Mouse (Mus musculus) ZHBTc4 (cell line): Measurements from ENCODE around the gene Rpp25.

ENCODE experiments used
- DNase-seq: peaks from one replicate; pipeline ENCODE4 v3.0.0-alpha.2; 2011; ENCODE audit warnings: low read depth, low spot score

Gene Rpp25

DNA sequence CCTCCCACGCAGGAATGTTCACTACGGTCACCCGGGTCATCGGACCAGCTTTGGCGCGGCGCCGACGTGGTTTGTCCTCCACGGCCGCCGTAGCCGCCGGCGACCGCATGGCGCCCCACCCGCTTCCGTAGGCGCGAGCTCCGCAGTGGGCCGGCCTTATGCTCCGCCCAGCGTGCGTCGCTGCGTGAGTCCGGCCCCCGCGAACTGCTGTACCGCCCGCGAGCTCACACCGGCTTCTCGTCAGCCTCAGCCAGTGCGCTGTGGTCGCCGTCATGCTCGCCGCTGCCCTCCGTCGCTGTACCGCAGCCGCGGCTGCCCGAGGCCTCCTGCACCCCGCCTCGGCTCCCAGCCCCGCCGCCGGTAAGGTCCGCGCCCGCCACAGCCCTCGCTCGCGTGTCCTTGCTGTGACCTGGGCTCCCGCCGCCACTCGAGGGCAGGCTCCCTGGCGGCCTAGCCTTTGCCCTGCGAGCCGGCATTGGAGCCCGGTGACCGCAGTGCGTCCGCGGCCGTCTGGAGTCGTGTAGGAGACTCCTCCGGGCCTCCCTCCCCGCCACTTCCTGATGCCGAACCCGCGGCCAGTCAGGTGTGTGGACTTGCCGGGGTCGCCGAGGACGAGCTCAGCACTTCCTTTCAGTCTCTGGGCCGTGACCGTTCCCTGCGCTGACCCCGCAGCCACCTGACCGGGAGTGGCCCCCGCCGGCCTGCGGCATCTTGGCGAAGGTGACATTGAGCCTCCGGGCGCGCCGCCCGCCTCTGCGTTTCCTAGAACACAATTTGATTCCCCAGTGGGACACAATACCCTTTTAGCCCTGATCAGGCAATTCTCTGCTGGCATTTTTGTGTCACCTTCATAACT is 17.5 kb downstream of the Rpp25 start, which contains the start of gene Cox5a:
Cox5a (plus strand) TSS at position 219 of the 856 bp plus-strand sequence.
- DNase-seq, result peak; percentile 97

DNA sequence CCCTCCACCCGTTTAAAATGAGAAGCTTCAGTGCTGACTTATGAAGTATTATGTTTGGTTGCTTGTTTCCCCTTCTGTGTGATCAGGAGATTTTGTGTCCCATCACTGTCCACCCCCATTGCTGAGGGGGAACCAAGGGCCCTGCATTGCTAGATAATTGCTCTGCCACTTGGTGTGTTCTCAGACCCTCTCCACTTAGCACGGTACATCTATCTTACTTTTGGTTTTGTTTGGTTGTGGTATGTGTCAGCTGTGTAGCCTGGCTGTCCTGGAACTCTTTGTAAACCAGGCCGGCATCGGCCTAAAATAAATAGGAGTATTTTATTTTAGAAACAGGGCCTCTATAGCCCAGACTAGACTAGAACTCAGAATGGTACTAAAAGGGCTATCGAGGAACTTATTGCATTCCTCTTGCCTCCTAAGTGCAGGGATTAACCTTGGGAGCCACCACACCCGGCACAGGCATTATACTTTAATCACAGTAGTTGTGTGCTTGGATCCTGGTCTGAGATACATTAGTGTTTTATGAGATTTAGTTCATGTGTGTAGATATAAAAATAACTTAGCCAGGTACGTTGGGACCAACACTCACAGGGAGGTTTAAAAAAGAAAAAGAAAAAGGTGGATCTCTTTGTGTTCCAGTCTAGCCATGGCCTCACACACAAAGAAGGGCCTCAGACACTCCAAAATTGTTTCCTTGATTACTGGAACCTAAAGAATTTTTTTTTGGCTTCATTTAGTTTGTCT is 18.5 kb downstream of the Rpp25 start:
- DNase-seq, result peak; percentile 49

DNA sequence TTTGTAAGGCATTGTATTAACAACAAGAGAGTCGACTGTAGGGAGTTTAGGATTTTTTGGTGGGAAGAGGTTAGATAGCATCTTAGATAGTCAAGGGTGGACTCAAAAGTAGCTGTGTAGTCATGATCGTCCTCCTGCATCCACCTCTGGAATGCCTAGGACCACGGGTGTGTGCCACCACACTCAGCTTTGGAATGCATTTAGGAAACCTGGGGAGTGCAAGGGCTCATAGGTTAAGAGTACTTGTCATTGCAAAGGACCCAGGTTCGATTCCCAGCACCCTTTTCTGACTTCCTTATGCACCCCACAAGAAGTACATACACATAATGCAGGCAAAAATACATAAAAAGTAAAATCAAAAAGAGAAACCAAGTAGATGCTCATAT is 19.0 kb downstream of the Rpp25 start:
- peak; percentile 71 for DNase-seq

DNA sequence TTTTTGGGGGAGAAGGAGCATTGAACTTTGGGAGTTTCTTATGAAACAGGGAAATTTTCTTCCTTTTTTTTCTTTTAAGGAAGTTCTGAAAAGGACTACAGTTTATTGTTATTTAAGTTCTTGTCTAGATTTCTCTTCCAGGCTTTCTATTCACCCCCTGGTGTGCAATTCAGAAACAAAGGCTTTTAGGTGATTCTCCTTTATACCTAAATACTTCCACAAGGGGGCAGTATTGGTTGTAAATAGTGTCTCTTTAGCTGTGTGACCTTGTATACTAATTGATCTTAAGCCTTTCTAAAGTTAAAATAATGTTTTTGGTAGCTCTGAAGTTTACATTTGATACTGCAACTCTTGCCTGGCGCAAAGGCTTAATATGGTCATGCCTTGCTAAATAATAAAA is 19.9 kb downstream of the Rpp25 start:
- DNase-seq, result peak; percentile 87

DNA sequence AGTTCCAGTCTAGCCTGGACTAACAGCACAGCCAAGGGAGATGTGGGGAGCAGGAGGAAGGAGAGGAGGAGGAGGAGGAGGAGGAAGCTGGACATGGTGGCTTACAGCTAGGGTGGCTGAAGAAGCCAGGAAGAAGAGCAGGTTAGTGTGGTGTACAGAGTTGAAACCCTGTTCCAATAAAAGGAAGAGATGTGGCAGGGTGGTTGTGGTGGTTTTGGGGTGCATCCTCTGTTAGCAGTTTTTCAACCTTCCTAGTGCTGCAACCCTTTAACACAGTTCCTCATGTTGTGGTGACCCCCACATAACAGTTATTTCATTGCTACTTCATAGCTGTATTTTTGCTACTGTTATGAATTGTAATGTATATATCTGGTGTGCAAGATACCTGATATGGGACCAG is 20.6 kb downstream of the Rpp25 start:
- no peak for DNase-seq

DNA sequence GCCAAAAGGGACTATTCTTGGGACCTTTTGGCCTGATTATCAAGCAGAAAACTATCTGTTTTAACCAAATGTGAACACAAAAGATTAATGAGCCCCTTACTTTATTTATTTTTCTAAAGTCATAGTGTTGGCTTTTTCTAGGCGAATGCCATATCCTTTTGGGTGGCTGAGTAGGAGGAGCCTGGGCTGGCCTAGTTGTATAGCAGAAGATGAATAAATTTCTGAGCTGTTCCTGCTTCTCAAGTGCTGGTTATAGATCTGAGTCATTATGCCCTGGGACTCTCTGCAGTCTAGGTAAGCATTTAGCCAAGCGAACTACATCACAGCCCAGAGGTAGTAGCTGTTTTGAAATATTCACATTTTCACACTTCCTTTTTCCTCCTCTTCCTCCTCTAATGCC is 21.7 kb downstream of the Rpp25 start:
- no peak for DNase-seq

DNA sequence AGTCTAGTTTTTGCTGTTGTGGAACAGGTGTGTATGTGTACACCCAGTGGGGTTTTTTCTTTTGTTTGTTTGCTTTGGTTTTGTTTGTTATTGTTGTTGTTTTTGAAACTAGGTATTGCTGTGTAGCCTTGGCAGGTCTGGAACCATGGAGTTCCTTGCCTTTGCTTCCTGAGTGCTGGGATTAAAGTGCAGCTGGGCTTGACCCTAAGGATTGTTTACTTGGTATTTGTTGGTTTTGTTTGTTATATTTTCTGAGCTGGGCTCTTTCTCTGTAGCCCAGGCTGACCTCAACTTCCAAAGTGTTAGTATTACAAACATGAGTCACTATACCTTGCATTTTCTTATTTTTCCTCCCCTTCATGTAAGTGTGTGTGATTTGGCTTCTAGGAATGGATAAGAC is 22.6 kb downstream of the Rpp25 start:
- DNase-seq, result no peak

DNA sequence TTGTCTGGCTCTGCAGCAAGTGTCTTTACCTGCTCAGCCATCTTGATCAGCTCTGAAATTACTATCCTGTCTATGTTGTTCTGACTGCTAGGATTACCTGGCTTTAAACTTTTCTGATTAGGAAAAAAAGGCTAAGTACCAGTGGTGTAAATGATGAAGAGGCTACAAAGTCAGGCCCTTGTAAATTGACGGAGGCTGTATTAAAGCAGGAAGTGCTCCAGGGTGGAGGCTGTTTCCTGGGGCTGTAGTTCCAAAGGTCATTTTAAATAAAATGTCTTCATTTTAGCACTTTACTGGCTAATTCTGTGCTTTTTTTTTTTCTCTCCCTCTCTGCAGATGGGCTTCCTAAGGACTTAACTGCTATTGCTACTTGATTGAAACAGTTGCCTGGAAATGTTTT is 28.1 kb downstream of the Rpp25 start:
- DNase-seq, result no peak

DNA sequence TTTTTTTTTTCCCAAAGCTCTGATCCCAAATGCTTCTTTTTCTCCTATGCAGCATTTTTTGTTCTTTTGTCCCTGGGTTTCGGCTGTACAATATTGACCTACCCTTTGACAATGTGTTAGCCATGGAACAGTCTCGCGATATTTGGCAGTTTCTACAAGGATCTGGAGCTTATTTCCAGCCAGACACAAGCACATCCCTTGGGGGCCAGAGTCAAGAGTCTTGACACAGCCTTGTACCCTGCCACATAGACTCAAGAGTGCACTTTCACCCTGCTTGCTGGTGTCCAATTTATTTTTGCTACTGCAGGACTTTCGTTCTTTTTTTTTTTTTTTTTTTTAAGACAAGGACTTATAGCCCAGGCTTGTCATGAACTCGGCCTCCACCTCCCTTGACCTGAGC is 32.5 kb downstream of the Rpp25 start:
- no peak for DNase-seq

DNA sequence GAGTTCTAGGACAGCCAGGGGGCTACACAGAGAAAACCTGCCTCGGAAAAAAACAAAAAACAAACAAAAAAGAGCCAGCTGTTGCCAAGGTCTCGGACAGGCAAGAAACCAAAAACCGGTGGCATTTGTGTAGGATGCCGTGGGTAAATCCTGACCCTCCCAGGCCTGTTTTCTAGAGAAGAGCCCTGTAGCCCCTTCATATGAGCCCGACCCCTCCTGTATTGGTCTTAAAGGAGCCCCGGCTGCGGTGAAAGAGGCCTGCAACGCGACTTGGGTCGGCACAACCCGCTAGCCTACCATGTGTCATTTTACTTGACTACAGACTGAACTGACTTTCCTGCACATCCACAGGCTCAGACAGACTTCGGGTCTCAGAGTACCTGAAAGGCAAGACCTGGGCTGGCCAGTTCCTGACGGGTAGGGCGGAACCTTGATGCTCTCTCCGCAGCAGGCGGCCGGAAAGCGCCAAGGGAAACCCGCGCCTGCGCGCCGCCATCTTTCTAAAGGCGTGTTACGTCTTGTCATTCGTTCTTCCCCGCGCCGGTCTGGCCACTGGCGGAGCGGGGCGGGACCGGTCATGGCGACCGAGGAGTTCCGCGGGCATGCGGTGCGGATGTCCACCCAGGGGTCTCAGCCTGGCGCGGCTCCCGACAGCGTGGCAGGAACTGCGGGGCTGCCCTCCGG is 33.4 kb downstream of the Rpp25 start, which contains the start of gene Fam219b:
Fam219b (plus strand) TSS at position 485 of the 684 bp plus-strand sequence.
- DNase-seq, result peak; percentile 96

DNA sequence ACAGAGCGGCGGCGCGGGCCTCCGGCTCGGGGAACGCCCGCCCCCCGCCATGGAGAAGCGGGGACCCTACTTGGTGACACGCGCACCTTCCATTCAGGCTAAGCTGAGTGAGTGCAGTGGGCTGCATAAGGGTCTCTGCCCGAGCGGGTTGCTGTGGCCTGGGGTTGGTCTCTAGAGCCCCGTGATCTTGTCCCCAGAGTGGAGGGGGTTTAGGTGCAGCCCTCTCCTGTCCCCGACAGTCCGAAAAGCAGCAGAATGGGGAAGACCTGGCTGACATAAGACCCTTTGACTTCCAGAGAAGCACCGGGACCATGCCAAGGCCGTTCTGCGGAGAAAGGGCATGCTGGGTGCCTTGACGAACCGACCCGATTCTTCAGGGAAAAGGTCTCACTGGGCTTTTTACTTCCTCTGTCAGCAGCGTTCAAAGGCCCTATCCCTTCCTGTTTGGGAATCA is 33.9 kb downstream of the Rpp25 start:
- DNase-seq, result no peak

DNA sequence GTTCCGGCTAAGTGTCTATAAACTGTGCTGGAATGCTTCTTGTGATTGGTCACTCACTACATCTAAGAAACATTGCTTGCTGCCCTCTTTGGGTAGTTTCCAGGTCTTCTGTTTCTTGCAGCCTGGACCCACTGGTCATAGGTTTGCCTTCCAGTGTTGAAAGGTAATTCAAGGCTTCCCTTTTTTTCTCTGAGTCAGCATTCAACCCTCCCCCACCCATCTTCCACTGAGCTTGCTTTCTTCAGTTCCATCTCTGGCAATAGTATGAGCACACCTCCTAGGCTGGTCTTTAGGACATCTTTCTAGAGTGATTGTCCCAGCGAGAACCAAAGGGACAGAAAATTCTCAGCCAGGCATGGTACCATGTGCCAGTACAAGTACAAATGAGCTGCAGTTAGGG is 35.7 kb downstream of the Rpp25 start:
- no peak for DNase-seq

DNA sequence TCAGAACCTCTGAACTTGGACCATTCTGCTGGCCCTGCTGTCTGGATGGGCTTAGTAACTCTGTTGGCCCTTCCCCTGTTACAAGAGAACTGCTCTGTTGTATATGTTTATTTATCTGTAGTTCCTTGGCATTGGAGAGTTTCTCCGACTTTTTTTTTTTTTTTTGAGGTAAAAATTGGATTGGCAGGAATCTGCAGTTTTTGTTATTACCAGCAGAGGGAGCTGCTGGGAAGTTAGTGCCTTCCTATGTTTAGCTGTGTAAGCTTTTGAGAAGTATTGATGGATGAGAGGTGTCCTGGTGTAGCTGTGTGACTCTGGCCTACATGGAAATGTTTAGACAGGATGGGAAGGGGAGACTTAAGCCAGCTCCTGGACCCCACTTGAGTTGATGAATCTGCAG is 37.5 kb downstream of the Rpp25 start:
- peak; percentile 53 for DNase-seq

DNA sequence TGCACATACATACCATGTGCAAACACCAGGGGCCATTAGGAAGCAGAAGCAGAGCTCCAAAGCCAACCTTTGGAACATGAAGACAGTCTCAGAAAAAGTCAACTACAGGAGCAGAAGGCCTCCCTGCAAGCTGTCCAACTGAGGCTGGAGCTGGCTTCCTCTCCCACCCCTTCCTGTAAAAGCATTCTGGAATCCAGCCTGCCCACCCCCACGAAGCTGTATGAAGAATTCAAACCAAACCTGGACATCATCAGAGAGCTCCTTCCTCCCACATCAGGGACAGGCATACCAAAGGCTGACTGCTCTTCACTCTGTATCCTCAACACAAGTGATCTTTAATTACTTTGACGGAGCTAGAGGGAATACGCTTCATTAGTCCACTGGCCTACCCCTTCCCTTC is 40.1 kb downstream of the Rpp25 start:
- no peak for DNase-seq

DNA sequence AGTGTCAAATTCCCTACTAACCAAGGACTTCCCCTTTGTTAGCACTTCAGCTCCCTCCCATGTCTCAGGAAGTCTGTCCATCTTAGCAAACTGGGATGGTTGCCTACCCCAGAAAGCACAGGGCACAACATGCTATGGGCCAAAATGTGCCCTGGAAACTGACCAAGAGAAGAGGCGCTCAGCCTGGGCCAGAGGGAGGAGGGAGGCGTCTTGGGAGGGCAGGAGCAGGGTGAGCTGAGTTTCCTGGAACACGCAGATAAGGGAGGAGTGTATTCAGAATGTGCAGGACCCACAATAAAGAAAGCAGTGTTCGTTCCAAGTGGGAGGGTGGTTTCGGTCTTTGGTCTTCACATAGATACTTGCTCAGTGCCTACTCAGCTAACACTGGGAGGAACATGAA is 43.5 kb downstream of the Rpp25 start:
- DNase-seq, result peak; percentile 26

DNA sequence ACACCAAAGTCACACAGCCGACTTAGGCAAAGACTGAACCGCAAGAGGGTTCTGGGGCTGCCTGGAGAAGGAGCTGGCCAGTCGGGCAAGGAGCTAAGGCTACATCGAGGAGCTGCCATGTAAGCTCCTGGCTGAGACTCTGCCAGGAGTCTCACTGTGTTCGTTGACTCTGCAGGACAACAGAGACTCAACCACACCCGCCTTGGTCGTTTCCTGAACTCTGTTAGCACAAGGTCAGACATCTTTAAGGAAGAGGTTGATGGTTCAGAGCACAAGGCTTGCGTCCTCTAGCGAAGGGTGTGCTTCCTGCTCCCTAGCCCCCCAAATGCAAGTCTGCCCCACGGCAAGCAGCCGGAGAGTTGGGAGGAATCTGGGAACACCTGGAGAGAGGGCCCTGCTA is 44.0 kb downstream of the Rpp25 start:
- peak; percentile 54 for DNase-seq

DNA sequence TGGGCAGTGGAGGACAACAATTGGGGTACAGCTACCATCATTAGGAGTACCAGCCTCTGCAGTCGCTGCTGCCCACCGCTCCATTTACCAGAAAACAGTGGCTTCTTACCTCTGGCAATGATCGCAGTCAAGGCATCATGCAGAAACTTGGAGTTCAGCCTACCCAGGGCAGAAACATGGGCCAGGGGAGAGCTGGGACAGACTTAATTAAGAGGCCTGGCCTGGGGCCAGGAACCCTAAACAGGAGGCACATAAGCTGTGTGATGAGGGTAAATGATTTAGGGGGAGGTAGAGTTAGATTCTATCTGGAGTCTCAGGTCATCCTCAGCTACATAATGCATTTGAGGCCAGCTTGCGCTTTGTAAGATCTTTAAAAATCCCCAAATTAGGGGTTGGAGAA is 45.4 kb downstream of the Rpp25 start:
- DNase-seq, result no peak

DNA sequence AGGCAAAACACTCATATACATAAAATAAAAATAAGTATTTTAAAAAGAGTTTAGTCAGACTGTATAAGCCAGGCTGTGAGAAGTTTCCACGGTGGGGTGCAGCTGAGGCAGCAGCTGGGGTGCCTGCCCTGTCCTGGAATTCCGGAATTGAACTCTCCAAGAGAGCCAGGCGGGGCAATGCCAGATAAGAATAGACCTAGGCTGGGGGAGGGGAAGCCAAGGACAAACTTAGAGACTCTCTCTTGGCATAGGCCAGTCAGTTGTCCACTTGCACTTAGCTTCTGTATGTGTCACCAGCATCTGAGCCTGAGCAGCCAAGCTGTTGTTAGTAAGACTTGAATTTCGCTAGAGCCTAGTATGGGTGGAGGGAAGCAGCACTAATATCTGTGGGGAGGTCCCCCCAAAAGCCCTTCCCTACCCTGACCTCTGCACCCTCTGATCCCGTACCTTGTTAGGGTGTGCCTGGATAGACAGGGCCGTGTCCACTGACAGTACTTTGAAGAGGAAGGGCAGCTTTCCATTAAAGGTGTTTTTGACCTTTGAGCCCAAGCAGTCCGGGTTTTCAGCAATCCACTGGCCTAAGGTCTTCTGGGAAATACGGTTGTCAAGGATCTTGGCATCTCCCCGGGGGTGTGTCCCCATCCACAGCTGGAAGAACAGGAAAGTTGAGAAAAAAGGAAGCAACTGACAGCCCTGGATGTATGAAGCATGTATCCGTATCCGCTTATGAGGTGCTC is 46.5 kb downstream of the Rpp25 start:
- no peak for DNase-seq

DNA sequence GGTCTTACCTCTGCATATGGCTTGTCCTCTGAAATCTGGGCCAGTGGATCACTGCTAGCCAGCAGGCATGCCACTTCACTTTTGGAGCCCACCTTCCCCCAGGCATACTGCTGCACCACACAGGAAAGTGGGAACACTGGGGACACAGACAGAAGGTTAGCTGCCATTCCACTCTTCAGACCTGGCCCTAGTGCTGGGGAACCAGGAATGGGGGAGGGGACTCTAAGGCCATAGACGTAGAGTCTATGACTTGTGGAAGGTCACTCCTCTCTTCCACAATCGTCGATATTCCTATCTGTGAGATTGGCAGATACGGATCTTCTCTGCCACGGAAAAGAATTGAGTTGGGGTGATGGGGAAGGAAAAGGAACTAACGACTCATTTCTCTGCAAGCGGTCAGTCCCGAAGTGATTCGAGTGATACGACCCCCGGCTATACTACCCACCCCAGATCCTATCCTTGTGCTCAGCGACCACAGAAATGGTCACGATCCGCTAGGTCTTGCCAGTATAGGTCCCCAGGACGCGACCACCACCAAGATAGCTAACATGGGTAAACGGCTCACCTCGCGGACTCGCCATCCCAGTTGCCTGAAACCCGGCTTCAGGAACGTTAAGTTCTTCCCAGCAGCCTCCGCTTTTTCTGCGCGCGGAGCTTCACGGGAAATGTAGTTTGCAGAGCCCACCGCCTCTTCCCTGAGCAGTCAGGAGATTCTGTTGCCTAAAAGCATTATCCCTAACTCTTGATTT is 48.5 kb downstream of the Rpp25 start, which contains the start of gene Mpi:
Mpi (minus strand) TSS at position 625 of the 749 bp plus-strand sequence.
- DNase-seq, result peak; percentile 73

DNA sequence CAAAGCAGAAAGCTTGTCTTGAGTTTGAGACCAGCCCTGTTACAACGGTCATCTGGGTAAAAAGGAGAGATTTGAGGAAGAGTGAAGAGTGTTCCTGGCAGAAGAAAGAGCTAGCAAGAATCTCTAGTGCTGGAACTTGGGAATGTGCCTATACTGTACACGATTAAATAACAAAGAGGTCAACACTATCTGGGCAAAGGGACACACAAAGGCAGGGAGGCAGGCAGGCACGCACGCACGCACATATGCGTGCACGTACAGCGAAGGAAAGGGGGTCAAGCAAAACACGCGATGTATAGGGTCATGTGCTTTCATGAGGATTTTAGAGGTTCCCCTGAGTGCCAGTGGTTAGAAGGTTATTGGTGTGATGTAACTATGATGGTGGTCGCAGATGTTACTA is 49.3 kb downstream of the Rpp25 start:
- no peak for DNase-seq

DNA sequence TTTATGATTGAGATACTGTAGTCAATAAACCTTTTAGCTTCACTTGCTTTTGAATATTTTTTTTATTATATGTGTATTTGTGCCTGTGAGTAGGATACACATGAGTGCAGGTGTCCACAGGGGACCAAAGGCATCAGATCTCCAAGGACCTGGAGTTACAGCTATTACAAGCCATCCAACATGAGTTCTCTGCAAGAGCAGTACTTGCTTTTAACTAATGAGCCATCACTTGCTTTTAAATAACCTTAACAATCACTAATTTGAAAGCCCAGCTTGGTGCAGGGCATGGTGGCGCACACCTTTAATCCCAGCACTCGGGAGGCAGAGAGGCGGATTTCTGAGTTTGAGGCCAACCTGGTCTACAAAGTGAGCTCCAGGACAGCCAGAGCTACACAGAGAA is 50.9 kb downstream of the Rpp25 start:
- DNase-seq, result peak; percentile 35
